Mouse (Mus musculus) lung, postnatal 0 days (tissue): ENCODE results near the gene Egflam. TPM values are rescaled to one million over a fixed set of nuclear protein-coding genes. Genes with fewer than 3 reads are reported as not detected.

ENCODE experiments used
- ATAC-seq: fragments of 200-750 bp; cut with Nextera tagmentation; 2 replicates; pipeline ENCODE4 v1.8.0; 2017; ENCODE audit warnings: moderate library complexity
- DNase-seq: peaks from one replicate; pipeline ENCODE4 v3.0.0-alpha.2; 2016; ENCODE audit warnings: low spot score
- H3K27ac ChIP-seq: fragments of 300-500 bp; sonication (generic); 2 replicates; pipeline ENCODE4 v1.5.1; 2014; ENCODE audit warnings: antibody characterized with exemption, mild to moderate bottlenecking, low read length, mixed read lengths
- H3K27me3 ChIP-seq: fragments of 300-500 bp; sonication (generic); replicated peaks from 2 replicates; pipeline ENCODE4 v1.6.1; 2014; ENCODE audit warnings: low read length, mixed read lengths; ENCODE audit not compliant: insufficient read depth
- H3K36me3 ChIP-seq: fragments of 300-500 bp; sonication (generic); 2 replicates; pipeline ENCODE4 v1.6.1; 2014; ENCODE audit warnings: low read length, mixed read lengths; ENCODE audit not compliant: insufficient read depth
- H3K4me1 ChIP-seq: fragments of 300-500 bp; sonication (generic); 2 replicates; pipeline ENCODE4 v1.6.1; 2014; ENCODE audit warnings: antibody characterized with exemption, low read depth, low read length, mixed read lengths; ENCODE audit not compliant: insufficient read depth
- H3K4me2 ChIP-seq: fragments of 300-500 bp; sonication (generic); replicated peaks from 2 replicates; pipeline ENCODE4 v1.6.1; 2014; ENCODE audit warnings: low read depth, mild to moderate bottlenecking, low read length, moderate library complexity, mixed read lengths
- H3K4me3 ChIP-seq: fragments of 300-500 bp; sonication (generic); 2 replicates; pipeline ENCODE4 v1.5.1; 2014; ENCODE audit warnings: low read depth, low read length
- H3K9ac ChIP-seq: fragments of 300-500 bp; sonication (generic); replicated peaks from 2 replicates; pipeline ENCODE4 v1.6.1; 2014; ENCODE audit warnings: low read depth, mild to moderate bottlenecking
- H3K9me3 ChIP-seq: fragments of 300-500 bp; sonication (generic); 2 replicates; pipeline ENCODE4 v1.6.1; 2016; ENCODE audit warnings: low read length, mixed read lengths
- CTCF ChIP-seq: IDR thresholded peaks from 2 replicates; pipeline ENCODE4 v1.5.1; 2016; ENCODE audit warnings: antibody characterized with exemption, mild to moderate bottlenecking
- EP300 ChIP-seq: IDR thresholded peaks from 2 replicates; pipeline ENCODE4 v1.6.1; 2016; ENCODE audit warnings: antibody characterized with exemption, mild to moderate bottlenecking, control low read depth
- WGBS: fragments of 180-500 bp; shearing (Covaris S2); extraction: QIAGEN DNeasy Blood & Tissue Kit; methylation state at CpG from one replicate; pipeline ENCODE4 v1.1.7; 2014; 5-methylcytosine and 5-hydroxymethylcytosine counted together
- polyA plus RNA-seq: library from polyadenylated mRNA; unstranded; fragments of >200 nt; fragmentation: Nextera tagmentation; extraction: Ambion mirVana; gene quantifications from 2 replicates; pipeline ENCODE4 v1.2.1, GENCODE M21; 2015

The Egflam gene
- polyA plus RNA-seq, 1 experiment from 2014 or later, result 36.4 TPM

DNA sequence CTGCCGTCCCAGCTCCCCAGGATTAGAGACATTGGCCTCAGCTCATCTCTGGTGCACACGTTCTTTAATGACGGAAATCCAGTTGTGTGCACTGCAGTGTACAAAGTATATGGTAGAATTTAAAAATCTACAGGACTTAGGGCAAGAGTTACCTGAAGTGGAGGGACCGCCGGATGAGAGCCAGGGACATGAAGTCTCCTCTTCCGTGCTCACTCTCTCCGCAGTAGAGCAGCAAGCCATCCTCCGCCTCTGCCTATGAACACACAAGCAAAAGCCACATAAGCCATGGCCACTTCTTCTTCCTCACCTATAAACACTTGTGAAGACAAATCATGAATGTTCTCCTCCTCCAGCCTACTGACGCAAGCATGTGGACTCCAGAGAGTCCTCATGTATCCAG, 147.2 kb downstream of the Egflam start:
- no peak for TF ChIP-seq CTCF
- no peak for TF ChIP-seq EP300
- DNase-seq, result no peak
- H3K36me3 ChIP-seq, result no peaks in the 10 kb centered on the region
- H3K4me3 ChIP-seq, result no peak overlapping the region
- no peaks in the 10 kb centered on the region for H3K9me3 ChIP-seq
- H3K4me2 ChIP-seq, result no peak overlapping the region
- no peaks in the 10 kb centered on the region for H3K27me3 ChIP-seq
- no peak for ATAC-seq
- H3K9ac ChIP-seq, result no peak overlapping the region
- 94% methylated on average over 9 of the region's 9 CpGs for WGBS
- H3K27ac ChIP-seq, result no peak overlapping the region
- H3K4me1 ChIP-seq, result no peaks in the 10 kb centered on the region

DNA sequence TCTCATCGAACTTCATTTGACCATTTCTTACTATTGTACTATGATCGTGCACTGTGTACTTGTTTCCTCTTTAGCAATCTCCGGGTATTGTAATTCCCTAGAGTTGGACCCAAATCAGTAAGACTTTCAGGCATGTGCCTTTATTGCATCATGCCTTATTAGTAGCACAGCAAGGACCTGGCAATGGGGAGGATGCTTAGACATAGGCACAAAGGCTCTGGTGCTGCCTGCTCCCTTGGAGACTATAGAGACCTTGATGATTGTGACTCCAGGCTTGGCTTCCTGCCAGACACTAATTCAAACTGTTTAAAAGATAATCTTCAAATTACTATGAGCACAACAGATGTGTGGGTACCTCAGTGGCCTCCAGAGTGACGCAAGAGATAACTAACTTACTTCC, 149.0 kb downstream of the Egflam start:
- 91% methylated on average over 4 of the region's 4 CpGs for WGBS
- H3K9me3 ChIP-seq, result no peaks in the 10 kb centered on the region
- no peak overlapping the region for H3K27ac ChIP-seq

DNA sequence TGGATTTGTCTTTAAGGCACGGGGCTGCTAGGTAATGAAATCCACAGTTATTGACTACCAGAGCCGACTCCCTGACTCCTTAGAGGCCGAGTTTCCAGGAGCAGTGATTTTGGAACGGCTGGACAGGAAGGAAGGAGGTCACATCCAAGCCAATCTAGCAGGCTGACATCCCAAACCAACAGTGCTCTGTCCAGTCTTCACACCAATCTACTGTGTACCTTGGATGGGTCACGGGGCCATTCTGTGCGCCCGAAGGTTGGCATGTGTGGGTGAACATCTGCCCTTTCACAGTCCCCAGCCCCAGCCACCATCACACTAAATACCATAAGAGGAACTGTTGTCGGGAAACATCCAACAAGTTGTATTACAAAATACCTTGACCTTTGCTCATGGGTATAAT, 150.9 kb downstream of the Egflam start:
- H3K27ac ChIP-seq, result no peak overlapping the region
- no peaks in the 10 kb centered on the region for H3K36me3 ChIP-seq
- H3K4me1 ChIP-seq, result no peaks in the 10 kb centered on the region
- DNase-seq, result no peak
- 79% methylated on average over 8 of the region's 8 CpGs for WGBS
- no peak overlapping the region for H3K4me3 ChIP-seq
- H3K9me3 ChIP-seq, result no peaks in the 10 kb centered on the region
- no peak for ATAC-seq
- no peak overlapping the region for H3K4me2 ChIP-seq
- TF ChIP-seq CTCF (no peak), EP300 (no peak)
- no peaks in the 10 kb centered on the region for H3K27me3 ChIP-seq
- H3K9ac ChIP-seq, result no peak overlapping the region

More for the DNA sequence above, 149.0 kb downstream of the Egflam start:
- Histone ChIP-seq H3K27me3 (no peaks in the 10 kb centered on the region), H3K4me2 (no peak overlapping the region), H3K36me3 (no peaks in the 10 kb centered on the region), H3K4me1 (no peaks in the 10 kb centered on the region), H3K4me3 (no peak overlapping the region), H3K9ac (no peak overlapping the region)
- no peak for DNase-seq
- no peak for ATAC-seq
- TF ChIP-seq EP300, result no peak
- TF ChIP-seq CTCF, result no peak

DNA sequence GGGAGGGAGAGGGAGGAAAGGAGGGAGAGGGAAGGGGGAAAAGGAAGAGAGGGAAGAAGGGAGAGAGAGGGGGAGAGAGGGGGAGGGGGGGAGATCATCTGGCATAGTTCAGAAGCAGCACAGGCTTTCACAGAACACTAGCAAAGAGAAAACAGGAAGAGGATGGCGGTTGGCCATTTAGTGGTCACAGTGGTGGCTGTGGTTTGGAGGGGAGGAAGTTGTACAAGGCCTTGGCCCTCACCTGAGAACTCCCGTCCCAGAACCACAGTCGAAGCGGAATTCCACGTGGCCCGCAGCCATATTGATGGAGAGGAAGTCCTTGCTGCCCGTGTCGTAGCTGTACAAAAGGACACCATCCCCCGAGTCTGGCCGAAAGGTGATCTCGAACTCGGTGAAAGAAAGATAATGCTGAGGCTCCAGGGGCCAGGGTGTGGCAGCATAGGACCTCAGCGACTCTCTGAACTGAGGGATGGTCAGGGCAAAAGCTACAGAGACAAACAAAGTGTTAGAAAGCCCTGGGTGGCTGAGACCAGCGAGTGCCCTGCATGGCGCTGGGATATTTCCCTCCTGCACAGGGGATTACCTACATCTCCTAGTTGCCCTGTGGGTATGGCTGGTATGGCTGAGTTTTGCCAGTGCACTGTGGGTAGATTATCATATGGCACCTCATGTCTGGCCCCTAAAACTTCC, 155.9 kb downstream of the Egflam start:
- H3K36me3 ChIP-seq, result no peaks in the 10 kb centered on the region; the same call in 1 of the 2 replicates
- ATAC-seq (no peak), DNase-seq (no peak)
- TF ChIP-seq CTCF (no peak), EP300 (no peak)
- 74% methylated on average over 15 of the region's 15 CpGs for WGBS
- H3K4me3 ChIP-seq, result no peak overlapping the region
- H3K9me3 ChIP-seq, result no peaks in the 10 kb centered on the region
- no peak overlapping the region for H3K4me2 ChIP-seq
- no peaks in the 10 kb centered on the region for H3K27me3 ChIP-seq
- H3K27ac ChIP-seq, result no peak overlapping the region
- no peak overlapping the region for H3K9ac ChIP-seq
- no peaks in the 10 kb centered on the region for H3K4me1 ChIP-seq

DNA sequence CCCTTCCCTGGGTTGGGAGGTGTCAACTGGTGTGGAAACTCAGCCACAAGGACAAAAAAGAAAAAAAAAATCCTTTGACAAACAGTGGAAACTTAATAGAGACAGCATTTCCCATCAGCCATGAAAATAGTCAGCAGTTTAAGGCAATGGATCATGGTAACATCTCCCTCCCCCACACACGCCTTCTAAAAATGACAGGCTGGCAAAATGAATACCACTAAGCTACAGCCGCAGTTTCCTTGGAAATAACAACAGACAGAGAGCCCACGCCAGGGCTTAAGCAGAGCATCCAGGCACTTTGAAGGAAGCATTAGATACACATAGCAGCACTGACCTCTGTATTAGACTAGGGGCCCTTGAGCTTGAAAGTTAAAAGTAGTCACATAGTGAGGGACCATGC, 157.2 kb downstream of the Egflam start:
- WGBS, result 54% methylated on average over 3 of the region's 3 CpGs
- H3K36me3 ChIP-seq, result no peaks in the 10 kb centered on the region; the same call in 1 of the 2 replicates

DNA sequence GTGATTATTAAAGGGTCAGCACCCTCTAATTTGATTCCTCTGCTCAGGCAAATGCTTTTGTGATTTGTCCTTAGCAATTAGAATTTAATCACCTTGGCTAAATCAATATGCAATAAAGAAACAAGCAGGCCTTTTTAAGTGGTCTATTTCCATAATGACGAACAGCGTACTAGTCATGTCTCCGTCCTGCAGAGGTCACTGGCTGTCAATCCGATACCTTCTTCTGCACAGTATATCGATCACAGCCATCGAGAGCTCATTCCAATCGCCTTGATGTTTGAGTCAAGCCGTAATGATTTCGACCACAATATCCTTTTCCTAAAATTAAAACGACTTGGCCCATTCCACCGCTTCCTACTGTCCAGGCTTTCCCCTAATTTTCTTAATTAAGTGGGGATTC, 158.3 kb downstream of the Egflam start:
- DNase-seq (no peak), ATAC-seq (no peak)
- no peak overlapping the region for H3K4me2 ChIP-seq

More for the DNA sequence above, 157.2 kb downstream of the Egflam start:
- DNase-seq (no peak), ATAC-seq (no peak)
- Histone ChIP-seq H3K27me3 (no peaks in the 10 kb centered on the region), H3K4me3 (no peak overlapping the region), H3K9me3 (no peaks in the 10 kb centered on the region), H3K27ac (no peak overlapping the region), H3K9ac (no peak overlapping the region), H3K4me2 (no peak overlapping the region), H3K4me1 (no peaks in the 10 kb centered on the region)
- TF ChIP-seq EP300 (no peak), CTCF (no peak)

More for the DNA sequence above, 158.3 kb downstream of the Egflam start:
- no peaks in the 10 kb centered on the region for H3K27me3 ChIP-seq
- H3K9me3 ChIP-seq, result no peaks in the 10 kb centered on the region
- 93% methylated on average over 11 of the region's 11 CpGs for WGBS
- H3K27ac ChIP-seq, result no peak overlapping the region
- no peak overlapping the region for H3K9ac ChIP-seq
- no peaks in the 10 kb centered on the region for H3K4me1 ChIP-seq
- no peak for TF ChIP-seq CTCF
- TF ChIP-seq EP300, result no peak
- no peak overlapping the region for H3K4me3 ChIP-seq
- no peaks in the 10 kb centered on the region; the same call in 1 of the 2 replicates for H3K36me3 ChIP-seq
